Mouse (Mus musculus): ENCODE measurements around the gene Rpap3. TPM values are rescaled to one million over a fixed set of nuclear protein-coding genes. Genes with fewer than 3 reads are reported as not detected.

Rpap3 gene
- polyA plus RNA-seq (2015; fragmentation: Nextera tagmentation; extraction: Ambion mirVana) = 6.8 and 7.2 TPM in 2 replicates

GRCm38 (mm10) chr15:97705211-97706050 is at the start of gene Rpap3:
Gene Rpap3 (minus strand): TSS chr15:97705825.
- ATAC-seq (ENCODE audit: low read depth) = peak; percentile 94
- H3K27ac ChIP-seq (ENCODE audit: low read length) = peak within 1 kb of the TSS; percentile 35; the same call in 1 of the 2 replicates
- H3K36me3 ChIP-seq (ENCODE audit: control insufficient read depth, insufficient read depth) = peaks cover 8% of the 10 kb centered on the region; the same call in 1 of the 2 replicates
- under 1% methylated on average over 70 of the region's 71 CpGs for WGBS (ENCODE audit: insufficient replicate concordance)
- H3K4me2 ChIP-seq (ENCODE audit: low read depth, low read length) = peak within 1 kb of the TSS; percentile 86
- H3K4me1 ChIP-seq (ENCODE audit: control insufficient read depth, low read depth, low read length) = peaks cover 12% of the 10 kb centered on the region
- peak within 1 kb of the TSS; percentile 86 for H3K4me3 ChIP-seq (ENCODE audit: low read depth, low read length)
- H3K9me3 ChIP-seq (replicated peaks; ENCODE audit: control insufficient read depth, low read length) = no peaks in the 10 kb centered on the region
- H3K27me3 ChIP-seq (ENCODE audit: control insufficient read depth, insufficient read depth, low read depth, low read length) = no peaks in the 10 kb centered on the region
- peak within 1 kb of the TSS; percentile 83 for H3K9ac ChIP-seq (ENCODE audit: low read depth, low read length)

- H3K9ac ChIP-seq (ENCODE audit: low read depth, low read length) = no peak overlapping the region
- no peaks in the 10 kb centered on the region for H3K36me3 ChIP-seq (ENCODE audit: control insufficient read depth, insufficient read depth)
- H3K4me3 ChIP-seq (ENCODE audit: low read depth, low read length) = no peak overlapping the region
- H3K27ac ChIP-seq (ENCODE audit: low read length) = no peak overlapping the region
- no peak for ATAC-seq (ENCODE audit: low read depth)
- no peak overlapping the region for H3K4me2 ChIP-seq (ENCODE audit: low read depth, low read length)
- no peaks in the 10 kb centered on the region for H3K27me3 ChIP-seq (ENCODE audit: control insufficient read depth, insufficient read depth, low read depth, low read length)
- 57% methylated on average over 8 of the region's 8 CpGs for WGBS (ENCODE audit: insufficient replicate concordance)
- no peaks in the 10 kb centered on the region for H3K9me3 ChIP-seq (replicated peaks; ENCODE audit: control insufficient read depth, low read length)
- peaks cover 7% of the 10 kb centered on the region for H3K4me1 ChIP-seq (ENCODE audit: control insufficient read depth, low read depth, low read length)
Measured at GRCm38 (mm10) chr15:97755361-97755760, 49.7 kb upstream of the Rpap3 start.

- ATAC-seq (ENCODE audit: low read depth) = no peak
- no peak overlapping the region for H3K9ac ChIP-seq (ENCODE audit: low read depth, low read length)
- H3K4me1 ChIP-seq (ENCODE audit: control insufficient read depth, low read depth, low read length) = peaks cover 7% of the 10 kb centered on the region
- H3K4me3 ChIP-seq (ENCODE audit: low read depth, low read length) = no peak overlapping the region
- no peak overlapping the region for H3K27ac ChIP-seq (ENCODE audit: low read length)
- no peak overlapping the region for H3K4me2 ChIP-seq (ENCODE audit: low read depth, low read length)
- H3K9me3 ChIP-seq (replicated peaks; ENCODE audit: control insufficient read depth, low read length) = no peaks in the 10 kb centered on the region
- no peaks in the 10 kb centered on the region for H3K36me3 ChIP-seq (ENCODE audit: control insufficient read depth, insufficient read depth)
- WGBS (ENCODE audit: insufficient replicate concordance) = 59% methylated on average over 6 of the region's 6 CpGs
- H3K27me3 ChIP-seq (ENCODE audit: control insufficient read depth, insufficient read depth, low read depth, low read length) = no peaks in the 10 kb centered on the region
Measured at GRCm38 (mm10) chr15:97754476-97754875, 48.9 kb upstream of the Rpap3 start.

GRCm38 (mm10) chr15:97752491-97752890 is 46.9 kb upstream of the Rpap3 start:
- ATAC-seq (ENCODE audit: low read depth) = no peak
- H3K9me3 ChIP-seq (replicated peaks; ENCODE audit: control insufficient read depth, low read length) = no peaks in the 10 kb centered on the region
- WGBS (ENCODE audit: insufficient replicate concordance) = 79% methylated on average over 5 of the region's 5 CpGs

DNA sequence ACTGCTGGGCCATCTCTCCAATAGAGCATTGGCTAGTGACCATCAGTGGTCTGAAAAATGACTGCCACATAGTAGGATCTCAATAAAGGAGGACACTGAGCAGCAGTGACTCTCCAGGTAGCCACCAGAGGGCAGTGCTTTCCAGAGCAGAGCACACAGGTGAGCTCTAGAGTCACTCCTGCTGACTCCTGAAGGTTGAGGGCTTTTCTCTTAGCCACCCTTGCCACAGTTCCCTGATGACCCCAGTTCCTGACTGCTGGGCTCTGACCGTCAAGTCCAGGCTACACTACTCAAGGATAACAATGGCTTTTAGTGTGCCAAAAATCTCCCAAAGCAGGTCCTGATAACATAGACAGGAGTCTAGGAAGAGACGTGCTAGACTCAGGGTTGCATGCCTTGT is 46.1 kb upstream of the Rpap3 start:
- Histone ChIP-seq H3K27me3 (ENCODE audit: control insufficient read depth, insufficient read depth, low read depth, low read length) (no peaks in the 10 kb centered on the region), H3K27ac (ENCODE audit: low read length) (no peak overlapping the region)

More at GRCm38 (mm10) chr15:97752491-97752890, 46.9 kb upstream of the Rpap3 start:
- H3K36me3 ChIP-seq (ENCODE audit: control insufficient read depth, insufficient read depth) = no peaks in the 10 kb centered on the region
- no peaks in the 10 kb centered on the region for H3K27me3 ChIP-seq (ENCODE audit: control insufficient read depth, insufficient read depth, low read depth, low read length)
- peaks cover 15% of the 10 kb centered on the region for H3K4me1 ChIP-seq (ENCODE audit: control insufficient read depth, low read depth, low read length)
- no peak overlapping the region for H3K4me3 ChIP-seq (ENCODE audit: low read depth, low read length)
- no peak overlapping the region for H3K4me2 ChIP-seq (ENCODE audit: low read depth, low read length)
- H3K9ac ChIP-seq (ENCODE audit: low read depth, low read length) = no peak overlapping the region
- H3K27ac ChIP-seq (ENCODE audit: low read length) = no peak overlapping the region

GRCm38 (mm10) chr15:97750697-97751096 is 45.1 kb upstream of the Rpap3 start:
- Histone ChIP-seq H3K27me3 (ENCODE audit: control insufficient read depth, insufficient read depth, low read depth, low read length) (no peaks in the 10 kb centered on the region), H3K4me1 (ENCODE audit: control insufficient read depth, low read depth, low read length) (peaks cover 21% of the 10 kb centered on the region), H3K9me3 (replicated peaks; ENCODE audit: control insufficient read depth, low read length) (no peaks in the 10 kb centered on the region), H3K27ac (ENCODE audit: low read length) (no peak overlapping the region), H3K36me3 (ENCODE audit: control insufficient read depth, insufficient read depth) (no peaks in the 10 kb centered on the region), H3K9ac (ENCODE audit: low read depth, low read length) (no peak overlapping the region), H3K4me2 (ENCODE audit: low read depth, low read length) (no peak overlapping the region), H3K4me3 (ENCODE audit: low read depth, low read length) (no peak overlapping the region)
- ATAC-seq (ENCODE audit: low read depth) = no peak
- 15% methylated on average over 12 of the region's 12 CpGs for WGBS (ENCODE audit: insufficient replicate concordance)

More for the DNA sequence above, 46.1 kb upstream of the Rpap3 start:
- no peak overlapping the region for H3K4me3 ChIP-seq (ENCODE audit: low read depth, low read length)
- no peak for ATAC-seq (ENCODE audit: low read depth)
- no peaks in the 10 kb centered on the region for H3K9me3 ChIP-seq (replicated peaks; ENCODE audit: control insufficient read depth, low read length)
- WGBS (ENCODE audit: insufficient replicate concordance) = 77% methylated on average over 2 of the region's 2 CpGs
- H3K4me2 ChIP-seq (ENCODE audit: low read depth, low read length) = no peak overlapping the region
- no peak overlapping the region for H3K9ac ChIP-seq (ENCODE audit: low read depth, low read length)
- no peaks in the 10 kb centered on the region for H3K36me3 ChIP-seq (ENCODE audit: control insufficient read depth, insufficient read depth)
- H3K4me1 ChIP-seq (ENCODE audit: control insufficient read depth, low read depth, low read length) = peaks cover 15% of the 10 kb centered on the region

DNA sequence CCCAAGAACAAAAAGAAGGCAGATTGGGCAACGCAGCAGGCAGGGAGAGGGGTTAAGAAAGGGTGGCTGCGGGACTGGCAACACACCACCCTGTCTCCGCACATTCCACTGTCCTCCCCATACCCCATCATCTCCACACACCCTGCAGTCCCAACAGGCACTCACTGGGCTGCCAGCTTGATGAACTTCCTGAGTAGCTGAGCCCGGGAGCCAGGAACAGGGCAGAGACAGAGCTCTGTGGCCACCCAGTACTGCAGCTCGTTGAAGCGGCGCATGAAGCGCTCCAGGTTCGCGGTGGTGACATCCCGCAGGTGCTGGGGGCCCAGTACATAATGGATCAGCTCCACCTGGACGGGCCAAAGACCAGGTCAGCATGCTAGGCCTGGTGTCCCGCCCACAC is 44.2 kb upstream of the Rpap3 start:
- 74% methylated on average over 13 of the region's 13 CpGs for WGBS (ENCODE audit: insufficient replicate concordance)
- Histone ChIP-seq H3K4me2 (ENCODE audit: low read depth, low read length) (no peak overlapping the region), H3K27me3 (ENCODE audit: control insufficient read depth, insufficient read depth, low read depth, low read length) (no peaks in the 10 kb centered on the region), H3K9ac (ENCODE audit: low read depth, low read length) (no peak overlapping the region), H3K27ac (ENCODE audit: low read length) (no peak overlapping the region), H3K9me3 (replicated peaks; ENCODE audit: control insufficient read depth, low read length) (no peaks in the 10 kb centered on the region), H3K4me1 (ENCODE audit: control insufficient read depth, low read depth, low read length) (peaks cover 30% of the 10 kb centered on the region), H3K36me3 (ENCODE audit: control insufficient read depth, insufficient read depth) (no peaks in the 10 kb centered on the region), H3K4me3 (ENCODE audit: low read depth, low read length) (no peak overlapping the region)
- no peak for ATAC-seq (ENCODE audit: low read depth)

DNA sequence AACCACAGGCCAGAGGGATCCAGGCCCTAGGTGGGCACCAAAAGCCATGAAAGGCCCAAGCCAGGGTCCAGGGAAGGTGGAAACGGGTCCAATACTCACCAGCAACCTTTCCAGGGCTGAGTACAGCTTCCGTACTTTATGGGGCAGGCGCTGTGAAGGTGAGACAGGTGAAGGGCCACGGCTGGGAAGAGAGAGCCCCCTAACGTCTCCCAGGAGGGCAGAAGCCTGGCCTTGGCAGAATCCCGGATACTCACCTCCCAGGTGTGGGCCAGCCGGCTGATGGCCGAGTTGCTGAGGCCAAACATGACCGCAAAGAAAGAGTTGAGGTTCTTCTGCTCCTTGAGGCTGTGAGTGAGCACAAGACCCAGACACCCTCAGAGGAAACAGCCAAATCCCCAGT is 43.8 kb upstream of the Rpap3 start:
- ATAC-seq (ENCODE audit: low read depth) = no peak
- 75% methylated on average over 9 of the region's 9 CpGs for WGBS (ENCODE audit: insufficient replicate concordance)
- Histone ChIP-seq H3K4me3 (ENCODE audit: low read depth, low read length) (no peak overlapping the region), H3K4me1 (ENCODE audit: control insufficient read depth, low read depth, low read length) (peaks cover 31% of the 10 kb centered on the region), H3K9me3 (replicated peaks; ENCODE audit: control insufficient read depth, low read length) (no peaks in the 10 kb centered on the region), H3K9ac (ENCODE audit: low read depth, low read length) (no peak overlapping the region), H3K4me2 (ENCODE audit: low read depth, low read length) (no peak overlapping the region), H3K27ac (ENCODE audit: low read length) (no peak overlapping the region), H3K36me3 (ENCODE audit: control insufficient read depth, insufficient read depth) (no peaks in the 10 kb centered on the region), H3K27me3 (ENCODE audit: control insufficient read depth, insufficient read depth, low read depth, low read length) (no peaks in the 10 kb centered on the region)

DNA sequence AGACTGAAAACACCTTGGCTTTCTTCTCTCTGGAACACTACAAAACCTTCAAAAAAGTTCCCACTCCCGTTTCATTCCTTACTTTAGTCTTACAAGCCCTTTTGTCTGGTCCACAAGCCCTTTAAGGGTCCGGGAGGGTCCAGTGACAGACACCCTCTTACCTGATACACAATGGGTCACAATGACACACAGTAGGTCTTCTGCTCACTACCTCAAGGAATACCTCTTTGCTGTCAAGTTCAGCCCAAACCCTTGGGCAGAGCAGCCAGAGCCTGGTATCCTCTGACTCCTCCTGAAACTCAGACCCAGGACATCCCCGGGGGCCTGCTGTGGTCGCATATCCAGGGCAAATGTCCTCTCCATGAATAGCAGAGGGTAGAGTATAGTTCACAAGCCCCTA is 43.3 kb upstream of the Rpap3 start:
- Histone ChIP-seq H3K27me3 (ENCODE audit: control insufficient read depth, insufficient read depth, low read depth, low read length) (no peaks in the 10 kb centered on the region), H3K36me3 (ENCODE audit: control insufficient read depth, insufficient read depth) (no peaks in the 10 kb centered on the region), H3K4me1 (ENCODE audit: control insufficient read depth, low read depth, low read length) (peaks cover 35% of the 10 kb centered on the region), H3K4me2 (ENCODE audit: low read depth, low read length) (no peak overlapping the region), H3K9ac (ENCODE audit: low read depth, low read length) (no peak overlapping the region), H3K4me3 (ENCODE audit: low read depth, low read length) (no peak overlapping the region), H3K9me3 (replicated peaks; ENCODE audit: control insufficient read depth, low read length) (no peaks in the 10 kb centered on the region), H3K27ac (ENCODE audit: low read length) (no peak overlapping the region)
- ATAC-seq (ENCODE audit: low read depth) = no peak
- WGBS (ENCODE audit: insufficient replicate concordance) = 66% methylated on average over 4 of the region's 4 CpGs
